Mouse (Mus musculus) heart, embryonic 10.5 days (tissue): ENCODE data around the gene Naa35. TPM values are rescaled to one million over a fixed set of nuclear protein-coding genes. Genes with fewer than 3 reads are reported as not detected.
A peak's percentile ranks its signal among the peaks of the same experiment; 100 is the strongest.

Experiments
- DNase-seq: peaks from one replicate; pipeline ENCODE4 v3.0.0-alpha.2; 2017; ENCODE audit warnings: low spot score
- H3K27ac ChIP-seq: fragments of 300-500 bp; sonication (generic); 2 replicates; pipeline ENCODE4 v1.5.1; 2016; ENCODE audit warnings: mild to moderate bottlenecking
- H3K27me3 ChIP-seq: fragments of 300-500 bp; sonication (generic); 2 replicates; pipeline ENCODE4 v1.6.1; 2016; ENCODE audit warnings: mild to moderate bottlenecking; ENCODE audit not compliant: poor library complexity, insufficient read depth, severe bottlenecking
- H3K36me3 ChIP-seq: fragments of 300-500 bp; sonication (generic); 2 replicates; pipeline ENCODE4 v1.6.1; 2016; ENCODE audit warnings: mild to moderate bottlenecking, moderate library complexity
- H3K4me1 ChIP-seq: fragments of 300-500 bp; sonication (generic); 2 replicates; pipeline ENCODE4 v1.6.1; 2016; ENCODE audit warnings: mild to moderate bottlenecking
- H3K4me3 ChIP-seq: fragments of 300-500 bp; sonication (generic); 2 replicates; pipeline ENCODE4 v1.5.1; 2016; ENCODE audit warnings: mild to moderate bottlenecking, moderate library complexity
- H3K9me3 ChIP-seq: fragments of 300-500 bp; sonication (generic); 2 replicates; pipeline ENCODE4 v1.6.1; 2016; ENCODE audit warnings: mild to moderate bottlenecking, moderate library complexity
- WGBS: fragments of 180-500 bp; shearing (Covaris S2); methylation state at CpG from one replicate; pipeline ENCODE4 v1.1.7; 2016; 5-methylcytosine and 5-hydroxymethylcytosine counted together
- polyA plus RNA-seq: library from polyadenylated mRNA; unstranded; fragments of >200 nt; fragmentation: Nextera tagmentation; extraction: Ambion mirVana; gene quantifications from 2 replicates; pipeline ENCODE4 v1.2.1, GENCODE M21; 2016

Naa35 gene
- polyA plus RNA-seq, 1 experiment from 2014 or later, result 92.6 TPM

DNA sequence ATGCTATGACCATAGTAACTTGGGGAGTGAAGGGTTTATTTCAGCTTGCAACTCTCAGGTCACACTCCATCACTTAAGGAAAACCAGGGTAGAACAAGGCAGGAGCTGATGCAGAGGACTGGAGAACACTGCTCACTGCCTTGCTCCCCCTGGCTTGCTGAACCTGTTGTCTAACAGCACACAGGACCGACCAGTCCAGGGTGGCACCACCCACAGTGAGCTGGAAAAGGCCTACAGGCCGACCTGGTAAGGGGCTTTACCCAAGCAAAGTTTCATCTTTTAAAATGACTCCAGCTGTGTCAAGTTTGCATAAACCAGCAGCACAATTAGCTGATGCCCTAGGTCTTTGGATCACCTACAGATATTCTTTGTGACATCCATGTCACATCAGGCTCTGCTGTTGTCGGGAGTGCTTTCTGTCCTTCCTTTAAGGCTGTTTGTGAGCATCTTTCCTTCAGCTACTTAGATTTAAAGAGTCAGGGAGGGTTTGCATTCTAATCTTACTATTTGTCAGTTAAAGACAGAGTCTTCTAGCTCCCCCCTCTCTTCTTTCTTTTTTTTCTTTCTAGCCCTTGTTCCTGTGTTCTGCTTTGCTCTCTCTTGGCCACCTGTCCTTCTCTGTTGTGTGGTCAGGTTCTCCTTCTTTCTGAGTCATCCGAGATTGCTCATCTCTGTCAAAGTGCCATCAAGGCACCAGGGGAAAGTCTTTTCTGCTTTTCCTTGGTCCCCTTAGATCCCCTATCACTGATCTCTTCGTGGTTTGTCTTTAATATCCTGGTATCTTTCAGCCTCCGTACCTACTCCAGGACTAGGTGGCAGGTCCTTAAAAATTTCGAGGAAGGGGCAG, 36.8 kb downstream of the Naa35 start:
- Histone ChIP-seq H3K4me3 (no peak overlapping the region), H3K27me3 (no peaks in the 10 kb centered on the region), H3K27ac (no peak overlapping the region), H3K36me3 (peaks cover 71% of the 10 kb centered on the region), H3K4me1 (peaks cover 15% of the 10 kb centered on the region), H3K9me3 (no peaks in the 10 kb centered on the region)
- WGBS, result 89% methylated on average over 7 of the region's 7 CpGs
- DNase-seq, result no peak

DNA sequence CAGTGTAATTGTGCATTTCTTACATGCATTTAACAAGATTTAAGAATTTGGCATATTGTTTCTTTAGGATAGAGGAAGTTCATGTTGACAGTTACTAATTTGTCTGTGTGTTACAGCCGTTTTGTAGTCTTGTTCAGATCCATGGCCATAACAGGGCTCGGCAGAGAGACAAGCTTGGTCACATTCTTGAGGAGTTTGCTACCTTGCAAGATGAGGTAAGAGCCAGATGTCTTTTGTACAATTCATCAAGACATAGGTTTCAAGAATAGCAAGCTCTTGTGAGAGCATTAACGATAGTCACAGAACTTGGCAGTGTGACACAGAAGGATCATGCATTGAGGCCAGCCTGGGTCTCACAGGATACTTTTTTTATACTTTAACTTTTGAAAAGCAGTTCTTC, 39.3 kb downstream of the Naa35 start:
- DNase-seq, result no peak
- peaks cover 15% of the 10 kb centered on the region for H3K4me1 ChIP-seq
- H3K9me3 ChIP-seq, result no peaks in the 10 kb centered on the region
- H3K27ac ChIP-seq, result peak overlapping the region; percentile 81
- 47% methylated on average over 3 of the region's 3 CpGs for WGBS
- H3K27me3 ChIP-seq, result no peaks in the 10 kb centered on the region
- no peak overlapping the region for H3K4me3 ChIP-seq
- H3K36me3 ChIP-seq, result peaks cover 69% of the 10 kb centered on the region

DNA sequence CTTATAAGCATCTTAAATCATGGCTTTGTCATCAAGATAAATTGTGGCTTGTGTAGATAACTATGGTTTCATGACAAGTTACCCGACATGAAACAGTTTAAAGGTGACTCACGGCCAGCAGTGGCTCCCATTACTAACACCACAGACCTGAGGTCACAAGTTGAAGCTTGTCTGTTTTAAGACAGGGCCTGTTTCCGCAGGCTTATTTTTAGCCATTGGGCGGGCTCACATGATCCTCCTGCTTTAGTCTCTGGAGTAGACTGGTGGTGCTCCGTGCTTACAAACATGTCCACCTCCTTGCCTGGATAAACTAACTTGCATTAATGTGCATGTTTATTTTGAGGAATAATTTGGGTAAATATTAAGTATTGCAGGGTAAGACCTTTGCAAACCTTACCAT, 39.8 kb downstream of the Naa35 start:
- H3K9me3 ChIP-seq, result no peaks in the 10 kb centered on the region
- H3K4me1 ChIP-seq, result peaks cover 15% of the 10 kb centered on the region
- no peak overlapping the region for H3K4me3 ChIP-seq
- peaks cover 72% of the 10 kb centered on the region for H3K36me3 ChIP-seq
- H3K27ac ChIP-seq, result peak overlapping the region; percentile 83
- no peaks in the 10 kb centered on the region for H3K27me3 ChIP-seq
- 41% methylated on average over 5 of the region's 5 CpGs for WGBS
- no peak for DNase-seq

DNA sequence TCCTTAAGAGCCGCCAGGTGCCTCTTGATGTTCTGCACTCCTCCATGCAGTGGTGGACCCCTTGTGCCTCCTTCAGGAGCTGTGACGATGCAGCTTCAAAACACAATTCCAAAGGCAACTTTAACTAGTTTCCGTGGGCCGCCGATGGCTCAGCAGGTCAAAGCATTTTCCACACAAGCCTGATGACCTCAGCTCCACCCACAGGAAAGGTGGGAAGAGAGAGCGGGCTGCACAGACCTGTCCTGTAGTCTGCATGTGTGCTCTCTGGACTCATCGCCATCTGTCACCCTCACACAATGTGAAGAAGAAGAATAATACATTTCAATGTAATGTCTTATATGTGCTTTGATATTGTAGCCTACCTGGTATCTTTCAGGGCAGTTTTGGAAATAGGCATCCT, 41.7 kb downstream of the Naa35 start:
- peak; percentile 56 for DNase-seq
- 76% methylated on average over 7 of the region's 7 CpGs for WGBS
- Histone ChIP-seq H3K4me3 (no peak overlapping the region), H3K36me3 (peaks cover 73% of the 10 kb centered on the region), H3K9me3 (no peaks in the 10 kb centered on the region), H3K27me3 (no peaks in the 10 kb centered on the region), H3K27ac (0 out of 2 replicates have a peak overlapping the region, but pooled peaks have one; percentile 54), H3K4me1 (peaks cover 12% of the 10 kb centered on the region)

DNA sequence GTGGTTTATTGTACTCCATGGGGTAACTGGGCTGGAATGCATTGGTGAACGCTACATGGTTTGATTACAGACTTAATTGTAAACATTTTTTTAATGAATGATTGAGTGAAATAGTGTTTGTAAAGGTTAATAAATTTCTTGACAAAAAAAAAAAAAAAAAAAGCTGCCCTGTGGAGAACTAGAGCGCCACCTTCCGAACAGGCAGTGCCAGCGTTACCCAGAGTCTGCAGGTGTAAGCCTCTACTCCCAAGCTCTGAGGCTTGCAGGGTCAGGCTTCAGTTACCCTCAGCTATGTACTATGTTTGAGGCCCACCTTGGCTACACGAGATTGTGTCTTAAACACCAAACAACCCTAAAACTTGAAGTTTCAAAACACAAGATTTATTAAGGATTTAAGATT, 49.6 kb downstream of the Naa35 start:
- no peaks in the 10 kb centered on the region for H3K9me3 ChIP-seq
- H3K36me3 ChIP-seq, result peaks cover 92% of the 10 kb centered on the region
- WGBS, result 75% methylated on average over 5 of the region's 5 CpGs

DNA sequence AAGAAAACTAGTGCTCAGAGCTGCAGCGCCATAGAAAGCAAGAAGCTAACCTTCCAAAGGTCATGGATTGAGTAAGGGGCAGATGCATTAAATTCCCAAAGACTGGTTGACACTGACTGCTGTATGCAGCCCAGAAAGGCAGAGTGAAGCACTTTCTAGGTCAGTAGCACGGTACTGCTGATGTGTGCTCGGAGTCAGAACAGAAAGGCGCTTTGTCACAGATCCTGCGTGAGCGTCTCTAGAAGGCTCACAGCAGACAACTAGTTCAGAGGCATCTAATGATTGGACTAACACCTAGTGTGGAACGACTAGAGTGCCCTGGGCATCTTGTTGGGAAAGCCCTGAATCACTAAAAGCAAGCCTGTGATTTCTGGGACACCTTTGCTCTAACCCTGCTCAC, 52.7 kb downstream of the Naa35 start:
- 91% methylated on average over 7 of the region's 7 CpGs for WGBS
- no peak overlapping the region for H3K4me3 ChIP-seq
- no peaks in the 10 kb centered on the region for H3K9me3 ChIP-seq
- H3K36me3 ChIP-seq, result peaks cover 83% of the 10 kb centered on the region
- no peak overlapping the region for H3K27ac ChIP-seq
- peaks cover 26% of the 10 kb centered on the region for H3K4me1 ChIP-seq
- no peak for DNase-seq
- no peaks in the 10 kb centered on the region for H3K27me3 ChIP-seq

More for the DNA sequence above, 49.6 kb downstream of the Naa35 start:
- no peak for DNase-seq
- Histone ChIP-seq H3K4me1 (peaks cover 8% of the 10 kb centered on the region), H3K27ac (no peak overlapping the region), H3K27me3 (no peaks in the 10 kb centered on the region), H3K4me3 (no peak overlapping the region)

DNA sequence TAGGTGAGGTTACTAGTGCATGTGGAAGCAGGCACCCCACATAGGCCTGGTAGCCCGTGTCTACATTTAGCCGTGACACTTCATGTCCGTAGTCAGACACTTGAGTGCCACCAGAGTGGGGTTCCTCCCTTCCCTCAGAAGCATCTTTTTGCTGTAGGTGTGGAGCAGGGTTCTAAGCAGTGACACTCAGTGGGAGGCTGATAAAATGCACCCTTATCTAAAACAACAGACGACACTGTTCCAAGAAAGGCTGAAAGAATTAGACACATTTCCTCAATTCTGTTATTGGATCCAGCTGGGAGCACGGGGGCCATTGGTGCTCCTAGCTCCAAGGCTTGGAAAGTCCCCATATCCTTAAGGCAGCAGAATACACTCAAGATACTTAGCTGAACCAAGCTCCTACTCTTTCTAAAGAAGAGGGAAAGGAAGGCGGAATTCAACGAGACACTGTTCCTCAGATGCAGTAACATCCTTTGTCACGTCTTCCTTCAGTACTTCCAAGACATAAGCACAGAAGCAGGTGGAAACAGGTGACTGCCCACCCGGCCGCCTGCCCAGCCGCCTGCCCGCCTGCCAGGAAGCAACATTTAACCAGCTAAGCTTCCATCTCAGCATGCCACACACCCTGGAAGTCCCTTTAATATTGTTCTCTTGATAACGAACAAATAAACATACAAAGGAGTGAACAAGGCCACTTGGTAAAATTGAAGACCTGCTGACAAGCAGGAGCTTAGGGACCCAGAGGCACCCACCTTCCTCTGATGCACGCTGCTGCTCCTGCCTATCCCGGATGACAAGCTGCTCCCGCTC, 54.5 kb downstream of the Naa35 start:
- Histone ChIP-seq H3K4me1 (peaks cover 26% of the 10 kb centered on the region), H3K9me3 (no peaks in the 10 kb centered on the region), H3K27ac (peak overlapping the region; percentile 36; the same call in 1 of the 2 replicates), H3K4me3 (no peak overlapping the region), H3K36me3 (peaks cover 68% of the 10 kb centered on the region), H3K27me3 (no peaks in the 10 kb centered on the region)
- DNase-seq, result no peak
- 71% methylated on average over 16 of the region's 16 CpGs for WGBS

DNA sequence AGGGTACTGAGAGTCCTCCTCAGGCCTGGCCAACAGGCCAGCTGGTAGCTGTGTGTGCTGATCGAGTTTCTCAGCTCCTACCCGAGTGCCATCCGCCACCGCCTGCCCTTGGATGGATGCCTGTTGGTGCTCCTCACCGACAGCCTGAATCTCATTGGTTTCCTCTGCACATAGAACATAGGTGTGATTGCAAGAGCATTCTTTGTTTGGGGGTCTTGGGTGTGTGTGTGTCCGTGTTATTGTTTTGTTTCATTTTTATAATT, 55.0 kb downstream of the Naa35 start:
- H3K36me3 ChIP-seq, result peaks cover 68% of the 10 kb centered on the region

DNA sequence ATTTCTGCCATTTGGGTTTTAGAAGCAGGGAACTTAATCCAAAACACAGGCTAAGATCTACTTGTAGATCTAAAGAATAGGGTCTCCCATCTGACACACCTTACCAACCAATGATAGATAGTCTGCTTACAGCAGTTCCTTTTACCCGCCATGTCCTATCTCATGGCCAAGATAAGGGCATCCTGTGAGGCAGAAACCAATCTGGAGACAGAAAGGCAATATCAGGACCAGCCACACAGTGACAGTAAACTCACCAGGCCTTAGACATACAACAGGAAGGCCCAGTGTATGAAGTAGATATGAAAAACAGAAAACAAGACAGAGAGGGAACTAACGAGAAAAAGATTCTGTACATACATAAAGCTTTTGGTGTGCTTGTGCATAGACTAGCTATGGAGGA, 57.8 kb downstream of the Naa35 start:
- DNase-seq, result no peak
- Histone ChIP-seq H3K36me3 (peaks cover 55% of the 10 kb centered on the region), H3K4me3 (no peak overlapping the region), H3K27me3 (no peaks in the 10 kb centered on the region), H3K27ac (no peak overlapping the region), H3K4me1 (peaks cover 51% of the 10 kb centered on the region), H3K9me3 (no peaks in the 10 kb centered on the region)
- 48% methylated on average over 2 of the region's 2 CpGs for WGBS

More for the DNA sequence above, 55.0 kb downstream of the Naa35 start:
- H3K27me3 ChIP-seq, result no peaks in the 10 kb centered on the region
- 0 out of 2 replicates have a peak overlapping the region, but pooled peaks have one; percentile 36 for H3K27ac ChIP-seq
- DNase-seq, result no peak
- WGBS, result 82% methylated on average over 6 of the region's 6 CpGs
- H3K4me3 ChIP-seq, result no peak overlapping the region
- peaks cover 26% of the 10 kb centered on the region for H3K4me1 ChIP-seq
- no peaks in the 10 kb centered on the region for H3K9me3 ChIP-seq

DNA sequence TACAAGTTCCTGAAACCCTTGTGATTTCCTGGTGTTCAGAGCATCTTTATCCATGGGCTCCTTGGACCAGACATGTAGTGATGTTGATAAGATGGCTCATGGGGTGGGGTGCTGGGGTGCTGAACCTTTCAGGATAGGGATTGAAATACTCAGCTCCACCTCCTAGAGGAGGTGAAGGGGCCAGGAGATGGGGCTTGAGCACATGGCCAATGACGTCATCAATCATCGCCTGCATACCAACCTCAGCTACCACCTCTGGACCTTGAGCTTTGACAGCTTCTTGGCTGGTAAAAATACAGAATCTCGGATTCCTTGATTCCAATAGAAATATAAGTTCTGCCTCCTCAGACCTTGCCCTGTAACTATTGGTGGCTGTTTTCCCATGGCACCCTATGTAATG, 60.4 kb downstream of the Naa35 start:
- H3K36me3 ChIP-seq, result peaks cover 55% of the 10 kb centered on the region
- H3K27me3 ChIP-seq, result no peaks in the 10 kb centered on the region
- H3K4me3 ChIP-seq, result no peak overlapping the region
- DNase-seq, result no peak
- H3K4me1 ChIP-seq, result peaks cover 42% of the 10 kb centered on the region
- H3K9me3 ChIP-seq, result no peaks in the 10 kb centered on the region
- 75% methylated on average over 3 of the region's 3 CpGs for WGBS
- H3K27ac ChIP-seq, result no peak overlapping the region; the same call in 1 of the 2 replicates

DNA sequence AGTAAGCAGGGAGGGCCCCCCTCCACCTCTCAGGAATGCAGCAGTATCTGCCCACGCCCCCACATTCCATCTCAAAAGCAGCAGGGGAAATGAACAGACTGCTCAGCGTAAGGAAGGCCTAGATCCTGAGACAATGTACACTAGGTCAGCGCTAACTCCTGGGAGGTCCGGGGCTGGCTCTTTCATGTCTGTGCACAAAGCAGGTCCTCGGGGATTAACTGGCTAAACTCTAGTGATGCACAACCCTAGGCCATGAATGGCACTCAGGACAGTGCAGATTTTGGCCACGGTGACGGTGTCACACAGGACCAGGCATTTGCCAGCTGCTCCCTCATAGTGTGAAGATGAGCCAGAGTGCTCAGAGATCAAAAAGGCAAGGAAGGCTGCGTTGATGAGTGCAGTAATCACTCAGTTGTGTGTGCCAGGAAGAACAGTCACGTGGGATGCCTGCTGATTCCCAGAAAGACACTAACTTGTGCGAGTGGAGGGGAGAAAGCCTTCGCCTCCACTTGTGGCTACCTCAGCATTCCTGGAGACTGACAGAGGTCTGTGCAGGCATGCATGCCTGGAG, 61.7 kb downstream of the Naa35 start:
- Histone ChIP-seq H3K9me3 (no peaks in the 10 kb centered on the region), H3K4me3 (no peak overlapping the region), H3K4me1 (peaks cover 38% of the 10 kb centered on the region), H3K27ac (peak overlapping the region; percentile 63), H3K36me3 (peaks cover 52% of the 10 kb centered on the region), H3K27me3 (no peaks in the 10 kb centered on the region)
- no peak for DNase-seq
- 56% methylated on average over 11 of the region's 11 CpGs for WGBS

DNA sequence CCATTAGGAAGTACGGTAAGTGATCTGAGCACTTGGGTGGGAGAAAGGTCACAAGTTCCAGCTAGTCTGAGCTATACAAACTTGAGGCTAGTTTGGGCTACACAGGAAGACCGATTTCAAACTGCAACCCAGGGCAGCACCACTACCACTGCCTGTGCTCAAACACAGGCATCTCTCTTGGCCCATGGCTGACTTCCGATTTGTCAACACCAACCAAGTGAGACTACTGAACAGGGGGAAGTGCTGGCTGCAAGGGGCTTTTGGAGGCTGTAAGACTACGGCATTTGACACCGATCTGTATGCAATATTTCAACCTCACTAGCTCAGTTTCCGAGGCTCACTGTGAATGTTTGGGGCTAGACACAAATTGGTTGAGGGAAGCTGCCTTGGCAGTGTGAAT, 62.4 kb downstream of the Naa35 start:
- Histone ChIP-seq H3K27ac (0 out of 2 replicates have a peak overlapping the region, but pooled peaks have one; percentile 63), H3K36me3 (peaks cover 46% of the 10 kb centered on the region)
- WGBS, result 86% methylated on average over 6 of the region's 6 CpGs

DNA sequence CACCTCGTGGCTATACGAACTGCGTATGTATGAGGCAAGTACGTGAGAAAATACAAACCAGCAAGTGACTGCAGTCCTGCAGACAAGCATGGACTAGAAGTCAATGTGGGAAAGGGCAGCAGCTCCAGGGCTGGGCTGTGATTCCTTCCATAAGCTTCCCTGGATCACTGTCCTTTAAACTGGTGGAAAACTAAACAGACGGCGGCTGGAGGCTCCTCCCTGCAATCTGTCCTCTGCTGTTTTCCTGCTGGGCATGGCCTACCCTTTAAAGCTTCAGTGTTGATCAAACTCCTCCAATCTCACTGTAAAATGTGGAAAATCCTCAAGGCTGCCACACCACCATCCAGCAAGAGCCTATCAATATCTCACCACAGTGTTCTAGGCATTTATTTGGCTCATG, 63.5 kb downstream of the Naa35 start:
- H3K27ac ChIP-seq, result no peak overlapping the region
- H3K9me3 ChIP-seq, result no peaks in the 10 kb centered on the region
- H3K4me1 ChIP-seq, result peaks cover 55% of the 10 kb centered on the region
- no peak for DNase-seq
- WGBS, result 91% methylated on average over 6 of the region's 6 CpGs
- peaks cover 41% of the 10 kb centered on the region for H3K36me3 ChIP-seq
- no peaks in the 10 kb centered on the region for H3K27me3 ChIP-seq
- no peak overlapping the region for H3K4me3 ChIP-seq

More for the DNA sequence above, 62.4 kb downstream of the Naa35 start:
- Histone ChIP-seq H3K4me1 (peaks cover 43% of the 10 kb centered on the region), H3K9me3 (no peaks in the 10 kb centered on the region), H3K27me3 (no peaks in the 10 kb centered on the region), H3K4me3 (no peak overlapping the region)
- DNase-seq, result no peak
